Mouse (Mus musculus) C2C12 (cell line): ENCODE measurements around the gene Lpp.

ENCODE experiments used
- CEBPB ChIP-seq: IDR thresholded peaks from one replicate; pipeline ENCODE4 v1.6.1; 2011; ENCODE audit warnings: low read depth, mild to moderate bottlenecking, control low read depth, moderate library complexity
- CTCF ChIP-seq: IDR thresholded peaks from one replicate; pipeline ENCODE4 v1.5.1; 2011; ENCODE audit not compliant: control insufficient read depth, insufficient read depth, insufficient read length
- FOSL1 ChIP-seq: IDR thresholded peaks from one replicate; pipeline ENCODE4 v1.8.0; 2011; ENCODE audit warnings: mild to moderate bottlenecking, low read length; ENCODE audit not compliant: poor library complexity, insufficient read depth, severe bottlenecking
- MAX ChIP-seq: IDR thresholded peaks from one replicate; pipeline ENCODE4 v1.6.1; 2011; ENCODE audit warnings: mild to moderate bottlenecking, control low read depth
- MYOD1 ChIP-seq: IDR thresholded peaks from one replicate; pipeline ENCODE4 v1.6.1; 2011; ENCODE audit warnings: low read depth; ENCODE audit not compliant: control insufficient read depth, insufficient read length
- MYOG ChIP-seq: IDR thresholded peaks from one replicate; pipeline ENCODE4 v1.6.1; 2011; ENCODE audit not compliant: control insufficient read depth, insufficient read length; ENCODE audit errors: extremely low read depth
- USF1 ChIP-seq: IDR thresholded peaks from one replicate; pipeline ENCODE4 v1.6.1; 2011; ENCODE audit warnings: low read depth, mild to moderate bottlenecking, control low read depth, moderate library complexity

- TF ChIP-seq FOSL1: no peak
- TF ChIP-seq CTCF: no peak
- no peak for TF ChIP-seq USF1
- TF ChIP-seq MYOD1: no peak
- no peak for TF ChIP-seq MAX
- TF ChIP-seq MYOG: no peak
- no peak for TF ChIP-seq CEBPB
These were observed 425.8 kb downstream of the Lpp start for GRCm38 (mm10) chr16:24819127-24819526.
